Mouse (Mus musculus): Measurements from ENCODE around the gene Nsmce1.

GRCm38 (mm10) chr7:125527901-125528580 is 36.6 kb upstream of the Nsmce1 start:
- TF ChIP-seq POLR2A (IDR thresholded peaks at IDR 0.05; ENCODE audit: low read depth, low read length) (no peak), CTCF (conservative IDR thresholded peaks at IDR 0.05; ENCODE audit: insufficient read depth, insufficient read length, low read depth, low read length) (no peak)

All from kidney, adult 2 months (tissue).